Mouse (Mus musculus): ENCODE measurements around the gene Tubb4a. TPM values are rescaled to one million over a fixed set of nuclear protein-coding genes. Genes with fewer than 3 reads are reported as not detected.

Tubb4a gene
- total and polyA plus RNA-seq, 3 experiments = 0.89 to 2.1 TPM; not detected in 1

- Histone ChIP-seq H3K4me2 (ENCODE audit: insufficient read depth, low read depth, poor library complexity, severe bottlenecking) (no peak overlapping the region), H3K4me1 (ENCODE audit: control insufficient read depth in 1 of 2, insufficient read depth in 2 of 2) (peaks cover 14 to 24% of the 10 kb centered on the region in 2 experiments; a peak in 3 of 4 replicates), H3K79me2 (replicated peaks; ENCODE audit: control insufficient read depth, extremely low read depth, insufficient read depth, poor library complexity, severe bottlenecking) (no peaks in the 10 kb centered on the region), H3K9me3 (replicated peaks; ENCODE audit: low read length) (no peaks in the 10 kb centered on the region), H3K36me3 (replicated peaks in 1 of 2; ENCODE audit: control insufficient read depth in 1 of 2, insufficient read depth in 1 of 2, low read length in 1 of 2) (peaks cover 0 to 35% of the 10 kb centered on the region in 2 experiments), H3K9ac (ENCODE audit: insufficient read depth, low read depth) (no peak overlapping the region), H3K27me3 (replicated peaks) (no peaks in the 10 kb centered on the region), H3K27ac (ENCODE audit: insufficient read depth, low read depth) (no peak overlapping the region), H3K4me3 (replicated peaks in 1 of 3; ENCODE audit: low read depth in 2 of 3, low read length in 2 of 3, poor library complexity in 1 of 3) (no peak overlapping the region)
- TF ChIP-seq ZKSCAN1 (IDR thresholded peaks at IDR 0.05; ENCODE audit: borderline replicate concordance, low read depth, low read length) (no peak), JUND (conservative IDR thresholded peaks at IDR 0.05; ENCODE audit: low read depth, low read length) (no peak), ZMIZ1 (IDR thresholded peaks at IDR 0.05; ENCODE audit: low read depth, low read length) (no peak), BHLHE40 (IDR thresholded peaks at IDR 0.05; ENCODE audit: low read depth, low read length) (no peak), RAD21 (IDR thresholded peaks at IDR 0.05; ENCODE audit: low read depth, low read length) (no peak), NRF1 (IDR thresholded peaks at IDR 0.05; ENCODE audit: low read depth, low read length) (no peak), MYC (IDR thresholded peaks at IDR 0.05; ENCODE audit: low read depth, low read length) (no peak), IRF4 (IDR thresholded peaks at IDR 0.05; ENCODE audit: low read depth, low read length) (no peak), HCFC1 (IDR thresholded peaks at IDR 0.05; ENCODE audit: low read depth, low read length) (no peak), USF2 (conservative IDR thresholded peaks at IDR 0.05; ENCODE audit: low read depth, low read length) (no peak), POLR2AphosphoS2 (IDR thresholded peaks at IDR 0.05; ENCODE audit: low read depth, low read length) (no peak), MAZ (IDR thresholded peaks at IDR 0.05; ENCODE audit: low read depth, low read length) (no peak), TCF12 (IDR thresholded peaks at IDR 0.05; ENCODE audit: low read depth, low read length) (no peak), RCOR1 (conservative IDR thresholded peaks at IDR 0.05; ENCODE audit: low read depth, low read length) (no peak), MAX (IDR thresholded peaks at IDR 0.05; ENCODE audit: low read length) (no peak), CHD2 (IDR thresholded peaks at IDR 0.05; ENCODE audit: low read length) (no peak)
- in situ Hi-C loops (cut with MboI; ENCODE audit: low pct_ligation_motif_present, low pct_unique_long_range_greater_than_20kb, low sequenced_read_pairs) (loop anchor here (25.0 kb wide), 1 partner anchor 243 kb away; no protein-coding TSS in a partner anchor), dilution Hi-C loops (cut with MboI; ENCODE audit: extremely low pct_ligation_motif_present, extremely low pct_unique_long_range_greater_than_20kb, low sequenced_read_pairs) (no loop called here)
- DNase-seq (ENCODE audit: extremely low read depth) = no peak
Measured at GRCm38 (mm10) chr17:57094222-57094621, 6.6 kb upstream of the Tubb4a start.

- Histone ChIP-seq H3K9me3 (replicated peaks; ENCODE audit: low read length) (no peaks in the 10 kb centered on the region), H3K36me3 (replicated peaks in 1 of 2; ENCODE audit: control insufficient read depth in 1 of 2, insufficient read depth in 1 of 2, low read length in 1 of 2) (peaks cover 10 to 58% of the 10 kb centered on the region in 2 experiments), H3K4me1 (ENCODE audit: control insufficient read depth in 1 of 2, insufficient read depth in 2 of 2) (0 out of 4 replicates have a peak, but pooled peaks cover 0 to 4% of the 10 kb centered on the region in 2 experiments), H3K4me3 (replicated peaks in 1 of 3; ENCODE audit: low read depth in 2 of 3, low read length in 2 of 3, poor library complexity in 1 of 3) (no peak overlapping the region), H3K27ac (ENCODE audit: insufficient read depth, low read depth) (no peak overlapping the region), H3K4me2 (ENCODE audit: insufficient read depth, low read depth, poor library complexity, severe bottlenecking) (no peak overlapping the region), H3K79me2 (replicated peaks; ENCODE audit: control insufficient read depth, extremely low read depth, insufficient read depth, poor library complexity, severe bottlenecking) (no peaks in the 10 kb centered on the region), H3K9ac (ENCODE audit: insufficient read depth, low read depth) (no peak overlapping the region), H3K27me3 (replicated peaks) (no peaks in the 10 kb centered on the region)
- DNase-seq (ENCODE audit: extremely low read depth) = no peak
- in situ Hi-C loops (cut with MboI; ENCODE audit: low pct_ligation_motif_present, low pct_unique_long_range_greater_than_20kb, low sequenced_read_pairs) (loop anchor here (25.0 kb wide), 1 partner anchor 251 kb away; no protein-coding TSS in a partner anchor), dilution Hi-C loops (cut with MboI; ENCODE audit: extremely low pct_ligation_motif_present, extremely low pct_unique_long_range_greater_than_20kb, low sequenced_read_pairs) (no loop called here)
- no peak for TF ChIP-seq RCOR1 (conservative IDR thresholded peaks at IDR 0.05; ENCODE audit: low read depth, low read length)
- TF ChIP-seq USF2 (conservative IDR thresholded peaks at IDR 0.05; ENCODE audit: low read depth, low read length) = no peak
- TF ChIP-seq BHLHE40 (IDR thresholded peaks at IDR 0.05; ENCODE audit: low read depth, low read length) = no peak
- no peak for TF ChIP-seq JUND (conservative IDR thresholded peaks at IDR 0.05; ENCODE audit: low read depth, low read length)
- TF ChIP-seq ELF1 (IDR thresholded peaks at IDR 0.05; ENCODE audit: low read depth, low read length) = no peak
- no peak for TF ChIP-seq PAX5 (IDR thresholded peaks at IDR 0.05; ENCODE audit: low read length)
- no peak for TF ChIP-seq MEF2A (IDR thresholded peaks at IDR 0.05; ENCODE audit: borderline replicate concordance, low read depth, low read length)
- TF ChIP-seq POLR2A (IDR thresholded peaks at IDR 0.05; ENCODE audit: low read depth, low read length) = no peak
- TF ChIP-seq MAFK (IDR thresholded peaks at IDR 0.05; ENCODE audit: insufficient replicate concordance, low read length) = no peak
- no peak for TF ChIP-seq CHD2 (IDR thresholded peaks at IDR 0.05; ENCODE audit: low read length)
- no peak for TF ChIP-seq MYC (IDR thresholded peaks at IDR 0.05; ENCODE audit: low read depth, low read length)
- no peak for TF ChIP-seq ZNF384 (IDR thresholded peaks at IDR 0.05; ENCODE audit: low read depth, low read length)
- TF ChIP-seq EP300 (IDR thresholded peaks at IDR 0.05; ENCODE audit: low read length) = no peak
- TF ChIP-seq ETS1 (conservative IDR thresholded peaks at IDR 0.05; ENCODE audit: low read depth, low read length) = no peak
- no peak for TF ChIP-seq MAZ (IDR thresholded peaks at IDR 0.05; ENCODE audit: low read depth, low read length)
- no peak for TF ChIP-seq MXI1 (IDR thresholded peaks at IDR 0.05; ENCODE audit: low read depth, low read length)
- TF ChIP-seq MAX (IDR thresholded peaks at IDR 0.05; ENCODE audit: low read length) = no peak
- no peak for TF ChIP-seq GABPA (IDR thresholded peaks at IDR 0.05; ENCODE audit: insufficient replicate concordance, low read depth, low read length)
Measured at GRCm38 (mm10) chr17:57085970-57086757, 1.4 kb downstream of the Tubb4a start.

Data from CH12.LX (cell line).